Mouse (Mus musculus) liver, embryonic 15.5 days (tissue): ENCODE measurements at regions not wholly inside any gene's neighbourhood (a gene's known extent, or its start where the extent isn't known, plus 50 kb on each side); places are given as distances from the start of the nearest gene placed in this dataset.

ENCODE experiments used
- ATAC-seq: fragments of 200-750 bp; cut with Nextera tagmentation; 2 replicates; pipeline ENCODE4 v1.8.0; 2017; ENCODE audit warnings: moderate number of reproducible peaks, mild to moderate bottlenecking, moderate library complexity; ENCODE audit not compliant: insufficient read depth
- H3K27ac ChIP-seq: fragments of 300-500 bp; sonication (generic); replicated peaks from 2 replicates; pipeline ENCODE4 v1.5.1; 2015; ENCODE audit warnings: mild to moderate bottlenecking, inconsistent platforms
- H3K27me3 ChIP-seq: fragments of 300-500 bp; sonication (generic); 2 replicates; pipeline ENCODE4 v1.6.1; 2015; ENCODE audit warnings: mild to moderate bottlenecking, inconsistent platforms
- H3K36me3 ChIP-seq: fragments of 300-500 bp; sonication (generic); replicated peaks from 2 replicates; pipeline ENCODE4 v1.6.1; 2015; ENCODE audit warnings: moderate library complexity, mild to moderate bottlenecking, inconsistent platforms
- H3K4me1 ChIP-seq: fragments of 300-500 bp; sonication (generic); replicated peaks from 2 replicates; pipeline ENCODE4 v1.6.1; 2015; ENCODE audit warnings: inconsistent platforms
- H3K4me2 ChIP-seq: fragments of 300-500 bp; sonication (generic); 2 replicates; pipeline ENCODE4 v1.6.1; 2015; ENCODE audit warnings: moderate library complexity, mild to moderate bottlenecking, inconsistent platforms
- H3K4me3 ChIP-seq: fragments of 300-500 bp; sonication (generic); replicated peaks from 2 replicates; pipeline ENCODE4 v1.5.1; 2015; ENCODE audit warnings: mild to moderate bottlenecking, inconsistent platforms
- H3K9ac ChIP-seq: fragments of 300-500 bp; sonication (generic); 2 replicates; pipeline ENCODE4 v1.6.1; 2015; ENCODE audit warnings: moderate library complexity, mild to moderate bottlenecking, inconsistent platforms
- H3K9me3 ChIP-seq: fragments of 300-500 bp; sonication (generic); replicated peaks from 2 replicates; pipeline ENCODE4 v1.6.1; 2016; ENCODE audit warnings: inconsistent platforms
- WGBS: fragments of 180-500 bp; shearing (Covaris S2); methylation state at CpG from one replicate; pipeline ENCODE4 v1.1.7; 2015; ENCODE audit warnings: mixed read lengths; ENCODE audit not compliant: insufficient replicate concordance; 5-methylcytosine and 5-hydroxymethylcytosine counted together

GRCm38 (mm10) chr4:137216908-137217497, 60.3 kb upstream of the Wnt4 start:
- H3K9ac ChIP-seq = no peak overlapping the region
- WGBS = 43% methylated on average over 9 of the region's 9 CpGs
- H3K36me3 ChIP-seq = no peaks in the 10 kb centered on the region
- no peak overlapping the region for H3K27ac ChIP-seq
- 0 out of 2 replicates have a peak, but pooled peaks cover 4% of the 10 kb centered on the region for H3K27me3 ChIP-seq
- H3K9me3 ChIP-seq = no peaks in the 10 kb centered on the region
- H3K4me1 ChIP-seq = no peaks in the 10 kb centered on the region
- ATAC-seq = no peak
- no peak overlapping the region for H3K4me3 ChIP-seq
- H3K4me2 ChIP-seq = no peak overlapping the region

- no peak overlapping the region for H3K9ac ChIP-seq
- no peaks in the 10 kb centered on the region for H3K4me1 ChIP-seq
- ATAC-seq = no peak
- peaks cover 12% of the 10 kb centered on the region; the same call in 1 of the 2 replicates for H3K27me3 ChIP-seq
- H3K4me2 ChIP-seq = no peak overlapping the region
- no peak overlapping the region for H3K4me3 ChIP-seq
- H3K27ac ChIP-seq = no peak overlapping the region
- 35% methylated on average over 8 of the region's 8 CpGs for WGBS
- no peaks in the 10 kb centered on the region for H3K9me3 ChIP-seq
- no peaks in the 10 kb centered on the region for H3K36me3 ChIP-seq
Measured at GRCm38 (mm10) chr4:137214573-137214972, 62.7 kb upstream of the Wnt4 start.

GRCm38 (mm10) chr4:137212846-137213245, 64.4 kb upstream of the Wnt4 start:
- Histone ChIP-seq H3K4me1 (no peaks in the 10 kb centered on the region), H3K27me3 (peaks cover 12% of the 10 kb centered on the region; the same call in 1 of the 2 replicates), H3K4me2 (no peak overlapping the region), H3K27ac (no peak overlapping the region), H3K36me3 (no peaks in the 10 kb centered on the region), H3K9me3 (no peaks in the 10 kb centered on the region), H3K9ac (no peak overlapping the region), H3K4me3 (no peak overlapping the region)
- no peak for ATAC-seq
- 33% methylated on average over 9 of the region's 9 CpGs for WGBS

- Histone ChIP-seq H3K27ac (no peak overlapping the region), H3K4me2 (no peak overlapping the region), H3K27me3 (peaks cover 12% of the 10 kb centered on the region; the same call in 1 of the 2 replicates), H3K9me3 (no peaks in the 10 kb centered on the region), H3K36me3 (no peaks in the 10 kb centered on the region), H3K9ac (no peak overlapping the region), H3K4me3 (no peak overlapping the region), H3K4me1 (no peaks in the 10 kb centered on the region)
- no peak for ATAC-seq
- WGBS = 58% methylated on average over 14 of the region's 14 CpGs
Measured at GRCm38 (mm10) chr4:137212106-137212505, 65.2 kb upstream of the Wnt4 start.

GRCm38 (mm10) chr4:137211288-137211687, 66.0 kb upstream of the Wnt4 start:
- WGBS = 63% methylated on average over 4 of the region's 4 CpGs
- no peak overlapping the region for H3K9ac ChIP-seq
- H3K27ac ChIP-seq = no peak overlapping the region
- no peaks in the 10 kb centered on the region for H3K9me3 ChIP-seq
- no peak for ATAC-seq
- no peak overlapping the region for H3K4me3 ChIP-seq
- H3K27me3 ChIP-seq = peaks cover 12% of the 10 kb centered on the region; the same call in 1 of the 2 replicates
- H3K4me1 ChIP-seq = no peaks in the 10 kb centered on the region
- H3K4me2 ChIP-seq = no peak overlapping the region
- no peaks in the 10 kb centered on the region for H3K36me3 ChIP-seq

GRCm38 (mm10) chr4:137210525-137210924, 66.8 kb upstream of the Wnt4 start:
- Histone ChIP-seq H3K27me3 (peaks cover 12% of the 10 kb centered on the region; the same call in 1 of the 2 replicates), H3K9ac (no peak overlapping the region), H3K4me2 (no peak overlapping the region), H3K4me3 (no peak overlapping the region), H3K27ac (no peak overlapping the region), H3K9me3 (no peaks in the 10 kb centered on the region), H3K4me1 (no peaks in the 10 kb centered on the region), H3K36me3 (no peaks in the 10 kb centered on the region)
- ATAC-seq = no peak
- WGBS = 45% methylated on average over 4 of the region's 4 CpGs

- Histone ChIP-seq H3K4me1 (peaks cover 4% of the 10 kb centered on the region; the same call in 1 of the 2 replicates), H3K9me3 (no peaks in the 10 kb centered on the region), H3K9ac (no peak overlapping the region), H3K36me3 (no peaks in the 10 kb centered on the region), H3K4me3 (no peak overlapping the region), H3K4me2 (no peak overlapping the region), H3K27ac (no peak overlapping the region), H3K27me3 (peaks cover 22% of the 10 kb centered on the region)
- ATAC-seq = no peak
- 58% methylated on average over 7 of the region's 7 CpGs for WGBS
Measured at GRCm38 (mm10) chr4:137200968-137201367, 76.3 kb upstream of the Wnt4 start.

- no peak overlapping the region for H3K9ac ChIP-seq
- no peaks in the 10 kb centered on the region for H3K36me3 ChIP-seq
- no peak overlapping the region for H3K4me2 ChIP-seq
- ATAC-seq = no peak
- H3K27me3 ChIP-seq = peaks cover 22% of the 10 kb centered on the region
- H3K4me3 ChIP-seq = no peak overlapping the region
- peaks cover 4% of the 10 kb centered on the region; the same call in 1 of the 2 replicates for H3K4me1 ChIP-seq
- H3K9me3 ChIP-seq = no peaks in the 10 kb centered on the region
- WGBS = 59% methylated on average over 9 of the region's 9 CpGs
- H3K27ac ChIP-seq = no peak overlapping the region
Measured at GRCm38 (mm10) chr4:137200426-137200825, 76.9 kb upstream of the Wnt4 start.

GRCm38 (mm10) chr4:137196491-137196974, 80.8 kb upstream of the Wnt4 start:
- Histone ChIP-seq H3K4me1 (no peaks in the 10 kb centered on the region), H3K27ac (no peak overlapping the region), H3K36me3 (no peaks in the 10 kb centered on the region), H3K4me2 (no peak overlapping the region), H3K27me3 (peaks cover 27% of the 10 kb centered on the region), H3K9me3 (no peaks in the 10 kb centered on the region), H3K4me3 (no peak overlapping the region), H3K9ac (no peak overlapping the region)
- ATAC-seq = no peak
- 48% methylated on average over 5 of the region's 5 CpGs for WGBS

GRCm38 (mm10) chr4:137194106-137194505, 83.2 kb upstream of the Wnt4 start:
- no peak overlapping the region for H3K4me2 ChIP-seq
- no peak for ATAC-seq
- H3K27me3 ChIP-seq = peaks cover 14% of the 10 kb centered on the region
- H3K4me1 ChIP-seq = no peaks in the 10 kb centered on the region
- 59% methylated on average over 11 of the region's 11 CpGs for WGBS
- no peak overlapping the region for H3K4me3 ChIP-seq
- no peak overlapping the region for H3K9ac ChIP-seq
- no peak overlapping the region for H3K27ac ChIP-seq
- H3K36me3 ChIP-seq = no peaks in the 10 kb centered on the region
- H3K9me3 ChIP-seq = no peaks in the 10 kb centered on the region

GRCm38 (mm10) chr4:137190625-137191024, 86.7 kb upstream of the Wnt4 start:
- Histone ChIP-seq H3K36me3 (no peaks in the 10 kb centered on the region), H3K27me3 (peaks cover 5% of the 10 kb centered on the region; the same call in 1 of the 2 replicates), H3K27ac (no peak overlapping the region), H3K4me1 (no peaks in the 10 kb centered on the region), H3K9me3 (no peaks in the 10 kb centered on the region), H3K4me2 (no peak overlapping the region), H3K4me3 (no peak overlapping the region), H3K9ac (no peak overlapping the region)
- ATAC-seq = no peak
- WGBS = 63% methylated on average over 10 of the region's 10 CpGs

GRCm38 (mm10) chr4:137189801-137190200, 87.5 kb upstream of the Wnt4 start:
- Histone ChIP-seq H3K9me3 (no peaks in the 10 kb centered on the region), H3K27ac (no peak overlapping the region), H3K27me3 (no peaks in the 10 kb centered on the region; the same call in 1 of the 2 replicates), H3K4me3 (no peak overlapping the region), H3K36me3 (no peaks in the 10 kb centered on the region), H3K4me1 (no peaks in the 10 kb centered on the region), H3K4me2 (no peak overlapping the region), H3K9ac (no peak overlapping the region)
- ATAC-seq = no peak
- WGBS = 69% methylated on average over 4 of the region's 4 CpGs
